Mouse (Mus musculus): ENCODE measurements around the gene Atp6v1e2. TPM values are rescaled to one million over a fixed set of nuclear protein-coding genes. Genes with fewer than 3 reads are reported as not detected.

Atp6v1e2 gene
- total RNA-seq, 2 experiments from 2014 or later, result not detected

DNA sequence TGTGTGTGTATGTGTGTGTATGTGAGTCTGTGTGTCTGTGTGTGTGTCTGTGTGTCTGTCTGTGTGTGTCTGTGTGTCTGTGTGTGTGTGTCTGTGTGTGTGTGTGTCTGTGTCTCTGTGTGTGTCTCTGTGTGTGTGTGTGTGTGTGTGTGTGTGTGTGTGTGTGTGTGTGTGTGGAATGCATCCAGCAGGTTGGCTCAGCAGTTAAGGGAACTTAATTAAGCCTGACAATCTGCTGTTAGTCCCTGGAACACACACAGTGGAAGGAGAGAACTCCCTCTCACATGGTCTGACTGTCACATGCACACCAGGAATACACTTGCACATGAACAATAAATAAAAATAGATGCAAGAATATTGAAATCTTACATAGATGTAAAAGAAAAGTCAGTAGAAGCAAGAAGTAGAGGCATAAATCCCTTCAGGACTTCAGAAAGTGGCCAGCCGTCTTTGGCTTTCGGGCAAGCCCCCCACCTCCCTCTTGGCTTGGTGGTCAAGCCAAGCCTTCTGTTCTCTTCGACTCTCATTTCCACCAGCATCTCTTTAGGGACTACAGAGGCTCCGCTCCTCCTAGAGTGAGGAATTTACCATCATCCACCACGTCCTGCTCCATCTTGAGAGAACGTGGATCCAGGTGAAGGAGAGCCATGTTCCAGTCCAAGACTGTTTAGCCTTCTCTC lies 50.1 kb downstream of the Atp6v1e2 start:
- intact Hi-C loops (cut with DNase I), result no loop called here
- no peak for DNase-seq

DNA sequence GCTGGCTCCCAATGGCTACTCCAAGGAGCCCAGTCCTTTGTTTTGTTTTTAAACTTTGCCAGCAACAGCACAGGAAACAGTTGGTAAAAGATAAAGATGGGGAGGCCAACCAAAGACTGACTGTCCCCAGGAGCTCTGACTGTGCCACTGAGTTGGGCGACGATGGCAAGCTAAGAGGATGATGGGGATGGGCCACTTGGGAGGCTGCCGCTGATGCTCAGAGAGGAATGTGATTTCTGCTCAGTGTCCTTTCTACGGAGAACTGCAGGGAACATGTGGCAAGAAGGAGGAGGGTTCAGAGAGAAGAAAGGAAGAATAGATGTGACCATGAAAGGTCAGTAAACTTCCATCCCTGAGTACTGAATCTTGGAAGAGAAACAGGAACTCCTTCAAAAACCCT lies 52.5 kb downstream of the Atp6v1e2 start:
- intact Hi-C loops (cut with DNase I), result no loop called here
- no peak for DNase-seq

Other genes with a start within 250 kb of the Atp6v1e2 start
- gene Epas1, start 194.2 kb downstream of the Atp6v1e2 start, total RNA-seq (2021), result 100 to 1,000 TPM; 239 to 306 TPM
- not detected for gene Tmem247, start 30.5 kb downstream of the Atp6v1e2 start, total RNA-seq (2021)
- gene Rhoq, start 15.2 kb upstream of the Atp6v1e2 start, total RNA-seq (2021), result 100 to 1,000 TPM; 144 to 146 TPM
- gene Pigf, start 77.5 kb upstream of the Atp6v1e2 start, total RNA-seq (2021), result 1 to 10 TPM; 3.5 to 4.1 TPM
- 10 to 100 TPM; 44.1 to 44.4 TPM for gene Cript, start 77.7 kb upstream of the Atp6v1e2 start, total RNA-seq (2021)
- gene Socs5, start 159.8 kb upstream of the Atp6v1e2 start, total RNA-seq (2021), result 10 to 100 TPM; 25.6 to 29.4 TPM